Mouse (Mus musculus) B cell, adult (primary cell): ENCODE measurements around the gene Ralgapa2. TPM values are rescaled to one million over a fixed set of nuclear protein-coding genes. Genes with fewer than 3 reads are reported as not detected.

Experiments used
- total RNA-seq: library from RNA; stranded (reverse); gene quantifications from 4 replicates; pipeline ENCODE4 v1.2.4, GENCODE M21; 2023; ENCODE audit not compliant: inconsistent age

Ralgapa2 gene
- 24.3 to 34.1 TPM (median 25.8 TPM) in 4 replicates for total RNA-seq

GRCm38 (mm10) chr2:146511911-146512580, at the start of gene Ralgapa2:
Ralgapa2 (minus strand) TSS chr2:146512344.

GRCm38 (mm10) chr2:146221076-146221928, 290.8 kb downstream of the Ralgapa2 start, which contains the start of gene Insm1:
Insm1 (plus strand) TSS chr2:146221921.

